Mouse (Mus musculus): ENCODE data around the gene Hpn. TPM values are rescaled to one million over a fixed set of nuclear protein-coding genes. Genes with fewer than 3 reads are reported as not detected.

Hpn gene
- polyA plus RNA-seq, 1 experiment from 2014 or later = 36.0 TPM

GRCm38 (mm10) chr7:31084140-31084539 is 30.9 kb downstream of the Hpn start:
- no peaks in the 10 kb centered on the region for H3K9me3 ChIP-seq (replicated peaks; ENCODE audit: control insufficient read depth, low read length)
- no peak for ATAC-seq (ENCODE audit: insufficient read depth, low FRiP score)
- WGBS = 40% methylated on average over 9 of the region's 9 CpGs
- H3K36me3 ChIP-seq (ENCODE audit: control insufficient read depth, insufficient read depth, low read length) = no peaks in the 10 kb centered on the region
- H3K27ac ChIP-seq (ENCODE audit: low read length) = peak overlapping the region; percentile 73
- peak overlapping the region; percentile 23; the same call in 1 of the 2 replicates for H3K4me2 ChIP-seq (ENCODE audit: low read depth, low read length)
- H3K27me3 ChIP-seq (ENCODE audit: control insufficient read depth, insufficient read depth, low read length) = no peaks in the 10 kb centered on the region
- H3K4me3 ChIP-seq (replicated peaks; ENCODE audit: low read length) = no peak overlapping the region
- H3K9ac ChIP-seq (ENCODE audit: low read length) = peak overlapping the region; percentile 52; the same call in 1 of the 2 replicates
- H3K4me1 ChIP-seq (ENCODE audit: control insufficient read depth, insufficient read depth, low read length) = peaks cover 16% of the 10 kb centered on the region; the same call in 1 of the 2 replicates

GRCm38 (mm10) chr7:31082831-31083588 is 32.1 kb downstream of the Hpn start:
- Histone ChIP-seq H3K36me3 (ENCODE audit: control insufficient read depth, insufficient read depth, low read length) (no peaks in the 10 kb centered on the region), H3K9ac (ENCODE audit: low read length) (no peak overlapping the region), H3K4me1 (ENCODE audit: control insufficient read depth, insufficient read depth, low read length) (peaks cover 16% of the 10 kb centered on the region; the same call in 1 of the 2 replicates), H3K4me3 (replicated peaks; ENCODE audit: low read length) (no peak overlapping the region), H3K27ac (ENCODE audit: low read length) (peak overlapping the region; percentile 73), H3K4me2 (ENCODE audit: low read depth, low read length) (no peak overlapping the region), H3K9me3 (replicated peaks; ENCODE audit: control insufficient read depth, low read length) (no peaks in the 10 kb centered on the region), H3K27me3 (ENCODE audit: control insufficient read depth, insufficient read depth, low read length) (no peaks in the 10 kb centered on the region)
- 56% methylated on average over 14 of the region's 14 CpGs for WGBS
- peak; percentile 22; the same call in 1 of the 2 replicates for ATAC-seq (ENCODE audit: insufficient read depth, low FRiP score)

- H3K9me3 ChIP-seq (replicated peaks; ENCODE audit: control insufficient read depth, low read length) = no peaks in the 10 kb centered on the region
- H3K9ac ChIP-seq (ENCODE audit: low read length) = no peak overlapping the region
- no peak overlapping the region for H3K27ac ChIP-seq (ENCODE audit: low read length)
- peaks cover 22% of the 10 kb centered on the region; the same call in 1 of the 2 replicates for H3K4me1 ChIP-seq (ENCODE audit: control insufficient read depth, insufficient read depth, low read length)
- ATAC-seq (ENCODE audit: insufficient read depth, low FRiP score) = no peak
- H3K4me2 ChIP-seq (ENCODE audit: low read depth, low read length) = no peak overlapping the region
- H3K36me3 ChIP-seq (ENCODE audit: control insufficient read depth, insufficient read depth, low read length) = no peaks in the 10 kb centered on the region
- no peaks in the 10 kb centered on the region for H3K27me3 ChIP-seq (ENCODE audit: control insufficient read depth, insufficient read depth, low read length)
- H3K4me3 ChIP-seq (replicated peaks; ENCODE audit: low read length) = no peak overlapping the region
These were observed 33.0 kb downstream of the Hpn start for GRCm38 (mm10) chr7:31082106-31082505.

GRCm38 (mm10) chr7:31081106-31081505 is 34.0 kb downstream of the Hpn start:
- Histone ChIP-seq H3K9me3 (replicated peaks; ENCODE audit: control insufficient read depth, low read length) (no peaks in the 10 kb centered on the region), H3K4me2 (ENCODE audit: low read depth, low read length) (no peak overlapping the region), H3K27ac (ENCODE audit: low read length) (no peak overlapping the region), H3K36me3 (ENCODE audit: control insufficient read depth, insufficient read depth, low read length) (no peaks in the 10 kb centered on the region), H3K27me3 (ENCODE audit: control insufficient read depth, insufficient read depth, low read length) (no peaks in the 10 kb centered on the region), H3K4me1 (ENCODE audit: control insufficient read depth, insufficient read depth, low read length) (peaks cover 22% of the 10 kb centered on the region; the same call in 1 of the 2 replicates), H3K9ac (ENCODE audit: low read length) (no peak overlapping the region), H3K4me3 (replicated peaks; ENCODE audit: low read length) (no peak overlapping the region)
- 48% methylated on average over 1 of the region's 1 CpGs for WGBS
- ATAC-seq (ENCODE audit: insufficient read depth, low FRiP score) = no peak

GRCm38 (mm10) chr7:31080611-31081010 is 34.5 kb downstream of the Hpn start:
- Histone ChIP-seq H3K4me3 (replicated peaks; ENCODE audit: low read length) (no peak overlapping the region), H3K4me2 (ENCODE audit: low read depth, low read length) (no peak overlapping the region), H3K27me3 (ENCODE audit: control insufficient read depth, insufficient read depth, low read length) (no peaks in the 10 kb centered on the region), H3K9ac (ENCODE audit: low read length) (no peak overlapping the region), H3K4me1 (ENCODE audit: control insufficient read depth, insufficient read depth, low read length) (peaks cover 22% of the 10 kb centered on the region; the same call in 1 of the 2 replicates), H3K36me3 (ENCODE audit: control insufficient read depth, insufficient read depth, low read length) (no peaks in the 10 kb centered on the region), H3K27ac (ENCODE audit: low read length) (no peak overlapping the region), H3K9me3 (replicated peaks; ENCODE audit: control insufficient read depth, low read length) (no peaks in the 10 kb centered on the region)
- 62% methylated on average over 3 of the region's 3 CpGs for WGBS
- no peak for ATAC-seq (ENCODE audit: insufficient read depth, low FRiP score)

- Histone ChIP-seq H3K36me3 (ENCODE audit: control insufficient read depth, insufficient read depth, low read length) (no peaks in the 10 kb centered on the region), H3K4me1 (ENCODE audit: control insufficient read depth, insufficient read depth, low read length) (peaks cover 16% of the 10 kb centered on the region; the same call in 1 of the 2 replicates), H3K27ac (ENCODE audit: low read length) (no peak overlapping the region), H3K27me3 (ENCODE audit: control insufficient read depth, insufficient read depth, low read length) (no peaks in the 10 kb centered on the region), H3K9me3 (replicated peaks; ENCODE audit: control insufficient read depth, low read length) (no peaks in the 10 kb centered on the region), H3K4me3 (replicated peaks; ENCODE audit: low read length) (no peak overlapping the region), H3K4me2 (ENCODE audit: low read depth, low read length) (no peak overlapping the region), H3K9ac (ENCODE audit: low read length) (no peak overlapping the region)
- WGBS = 83% methylated on average over 8 of the region's 8 CpGs
- ATAC-seq (ENCODE audit: insufficient read depth, low FRiP score) = no peak
These were observed 35.4 kb downstream of the Hpn start for GRCm38 (mm10) chr7:31079670-31080069.

GRCm38 (mm10) chr7:31077885-31078445 is 37.1 kb downstream of the Hpn start:
- Histone ChIP-seq H3K27ac (ENCODE audit: low read length) (no peak overlapping the region; the same call in 1 of the 2 replicates), H3K4me3 (replicated peaks; ENCODE audit: low read length) (no peak overlapping the region), H3K36me3 (ENCODE audit: control insufficient read depth, insufficient read depth, low read length) (no peaks in the 10 kb centered on the region), H3K4me2 (ENCODE audit: low read depth, low read length) (no peak overlapping the region), H3K9ac (ENCODE audit: low read length) (no peak overlapping the region), H3K27me3 (ENCODE audit: control insufficient read depth, insufficient read depth, low read length) (no peaks in the 10 kb centered on the region), H3K4me1 (ENCODE audit: control insufficient read depth, insufficient read depth, low read length) (peaks cover 14% of the 10 kb centered on the region), H3K9me3 (replicated peaks; ENCODE audit: control insufficient read depth, low read length) (no peaks in the 10 kb centered on the region)
- ATAC-seq (ENCODE audit: insufficient read depth, low FRiP score) = no peak
- 35% methylated on average over 5 of the region's 5 CpGs for WGBS

- H3K27ac ChIP-seq (ENCODE audit: low read length) = peak overlapping the region; percentile 89; the same call in 1 of the 2 replicates
- no peak overlapping the region for H3K9ac ChIP-seq (ENCODE audit: low read length)
- no peaks in the 10 kb centered on the region for H3K27me3 ChIP-seq (ENCODE audit: control insufficient read depth, insufficient read depth, low read length)
- WGBS = 47% methylated on average over 6 of the region's 6 CpGs
- H3K4me1 ChIP-seq (ENCODE audit: control insufficient read depth, insufficient read depth, low read length) = peaks cover 10% of the 10 kb centered on the region
- no peak for ATAC-seq (ENCODE audit: insufficient read depth, low FRiP score)
- H3K4me2 ChIP-seq (ENCODE audit: low read depth, low read length) = no peak overlapping the region
- no peaks in the 10 kb centered on the region for H3K36me3 ChIP-seq (ENCODE audit: control insufficient read depth, insufficient read depth, low read length)
- no peak overlapping the region for H3K4me3 ChIP-seq (replicated peaks; ENCODE audit: low read length)
- H3K9me3 ChIP-seq (replicated peaks; ENCODE audit: control insufficient read depth, low read length) = no peaks in the 10 kb centered on the region
These were observed 37.6 kb downstream of the Hpn start for GRCm38 (mm10) chr7:31077470-31077869.

GRCm38 (mm10) chr7:31076492-31076891 is 38.6 kb downstream of the Hpn start, which contains the start of gene Fxyd3:
Gene Fxyd3, minus strand, starts transcription at chr7:31076704.
- Histone ChIP-seq H3K4me1 (ENCODE audit: control insufficient read depth, insufficient read depth, low read length) (peaks cover 12% of the 10 kb centered on the region), H3K36me3 (ENCODE audit: control insufficient read depth, insufficient read depth, low read length) (no peaks in the 10 kb centered on the region), H3K4me3 (replicated peaks; ENCODE audit: low read length) (peak within 1 kb of the TSS; percentile 52), H3K27ac (ENCODE audit: low read length) (peak within 1 kb of the TSS; percentile 89), H3K27me3 (ENCODE audit: control insufficient read depth, insufficient read depth, low read length) (no peaks in the 10 kb centered on the region), H3K4me2 (ENCODE audit: low read depth, low read length) (peak within 1 kb of the TSS; percentile 53), H3K9ac (ENCODE audit: low read length) (peak within 1 kb of the TSS; percentile 73), H3K9me3 (replicated peaks; ENCODE audit: control insufficient read depth, low read length) (no peaks in the 10 kb centered on the region)
- 44% methylated on average over 5 of the region's 5 CpGs for WGBS
- peak; percentile 77 for ATAC-seq (ENCODE audit: insufficient read depth, low FRiP score)

Measured in stomach, embryonic 16.5 days (tissue).